Mouse (Mus musculus): ENCODE measurements around the gene Hoxb4.

Gene Hoxb4

DNA sequence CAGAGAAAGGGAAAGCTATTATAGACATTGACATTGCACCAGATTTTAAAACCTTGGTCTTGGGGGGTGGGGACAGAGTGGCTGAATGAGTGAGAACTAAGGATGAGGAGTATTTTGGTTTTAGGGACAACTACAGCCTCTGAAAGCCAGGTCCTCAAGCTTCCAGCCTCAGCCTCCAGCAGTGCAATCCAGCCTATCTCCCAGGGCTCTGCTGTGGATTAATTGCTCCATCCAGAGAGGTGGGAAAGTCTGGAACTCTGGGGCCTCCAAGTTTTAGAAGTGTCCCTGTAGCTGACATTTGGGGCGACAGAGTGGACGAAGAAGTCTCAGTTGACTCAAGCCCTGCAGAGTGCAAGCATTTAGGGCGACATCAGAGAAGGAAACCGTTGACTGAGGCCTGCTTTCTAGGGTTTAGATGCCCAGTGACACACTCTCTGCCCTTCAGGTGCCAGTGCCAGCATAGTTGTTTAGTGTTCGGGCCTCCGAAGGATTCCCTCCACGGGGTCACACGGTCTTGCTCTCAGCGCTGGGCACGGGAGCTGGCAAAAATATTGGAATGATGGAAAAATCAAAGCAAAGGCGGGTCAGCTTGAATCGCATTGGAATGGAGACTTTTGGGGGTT lies 4.2 kb upstream of the Hoxb4 start:
- no peak for DNase-seq (ENCODE audit: low read depth, low spot score)

DNA sequence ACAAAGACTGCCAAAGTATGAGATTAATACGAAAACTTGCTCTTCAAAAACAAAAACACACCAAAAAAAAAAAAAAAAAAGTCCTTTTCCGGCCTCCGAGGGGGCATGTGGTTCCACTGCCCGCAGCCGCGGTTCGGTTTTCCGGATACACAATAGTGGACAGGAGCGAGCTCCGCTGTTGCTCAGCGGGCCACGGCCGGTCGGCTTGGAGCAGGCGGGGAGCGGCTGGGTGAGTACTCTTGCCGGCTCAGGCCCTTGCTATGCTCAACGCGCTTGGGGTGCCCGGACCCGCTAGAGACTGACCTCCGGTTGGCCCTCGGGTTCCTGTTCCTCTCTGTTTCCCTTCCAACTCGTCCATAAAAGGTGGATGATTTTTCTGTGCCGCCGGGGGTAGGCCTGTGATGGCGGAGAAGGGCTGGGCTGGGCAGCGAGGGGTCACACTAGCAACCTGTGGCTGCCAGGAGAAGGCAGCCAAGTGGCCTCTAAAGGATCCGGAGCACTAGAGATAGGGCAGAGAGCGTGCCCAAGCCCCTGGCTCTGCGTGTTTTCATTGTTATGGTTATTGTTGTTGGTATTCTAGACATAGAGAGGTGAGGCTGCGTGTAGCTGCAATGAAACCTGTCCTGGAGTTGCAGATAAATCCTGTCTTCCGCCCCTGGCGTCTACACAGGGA lies 3.3 kb upstream of the Hoxb4 start:
- DNase-seq (ENCODE audit: low read depth, low spot score): no peak

DNA sequence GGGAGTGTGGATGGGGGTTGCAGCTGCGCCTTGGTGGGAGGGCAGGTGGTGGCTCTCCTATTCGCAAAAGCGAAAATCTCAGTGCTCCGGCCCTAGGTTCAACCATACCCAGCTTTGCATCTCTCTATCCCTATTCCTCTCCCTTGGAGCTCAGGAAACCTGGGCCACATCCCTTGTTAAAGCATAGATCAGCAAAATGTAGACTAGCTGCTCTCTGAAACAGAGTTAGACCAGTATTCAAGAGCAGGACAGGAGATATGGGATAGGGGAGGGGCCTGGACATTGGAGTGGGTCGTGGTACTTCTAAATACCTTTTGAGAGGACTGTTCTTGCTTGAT lies 2.8 kb upstream of the Hoxb4 start:
- DNase-seq (ENCODE audit: low read depth, low spot score): no peak

DNA sequence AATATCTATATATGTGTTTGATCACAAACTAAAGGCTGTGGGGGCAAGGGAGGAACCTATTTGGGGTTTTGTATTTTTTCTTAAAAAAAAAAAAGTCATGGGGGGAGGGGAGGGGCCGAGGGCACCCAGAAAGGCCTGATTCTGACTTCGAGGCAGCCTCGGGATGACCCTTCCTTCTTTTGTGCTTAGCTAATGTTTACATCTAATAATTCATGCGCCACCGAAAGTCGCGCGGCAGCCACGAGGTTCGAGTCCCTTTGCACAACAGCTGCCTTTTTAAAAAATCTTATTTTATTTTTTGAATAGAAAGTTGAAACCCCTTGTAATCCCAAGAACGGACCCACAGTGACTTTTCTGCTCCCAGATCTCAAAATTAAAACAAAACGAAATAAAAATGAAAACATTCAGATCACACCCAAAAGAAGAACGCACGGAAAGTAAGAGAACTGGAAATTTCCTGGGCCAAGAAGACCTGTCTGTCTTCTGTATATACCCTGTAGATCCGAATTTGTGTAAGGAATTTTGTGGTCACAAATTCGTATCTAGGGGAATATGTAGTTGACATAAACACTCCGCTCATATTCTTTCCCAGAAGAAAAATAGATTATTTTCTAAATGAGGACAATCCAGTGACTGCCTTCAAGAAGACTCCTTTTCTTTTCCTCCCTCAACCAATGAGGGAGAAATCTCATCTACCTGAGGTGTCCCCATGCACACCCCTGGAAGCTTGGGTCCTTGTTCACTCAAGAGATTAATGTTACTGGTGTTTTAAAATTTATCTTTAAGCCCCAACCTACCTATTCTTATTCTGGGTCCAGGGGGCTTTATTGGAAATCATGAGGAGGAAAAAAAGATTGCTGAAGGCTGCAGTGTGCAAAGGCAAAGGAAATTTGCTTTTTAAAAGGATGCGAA lies 1.1 kb upstream of the Hoxb4 start:
- DNase-seq (ENCODE audit: low read depth, low spot score): no peak

DNA sequence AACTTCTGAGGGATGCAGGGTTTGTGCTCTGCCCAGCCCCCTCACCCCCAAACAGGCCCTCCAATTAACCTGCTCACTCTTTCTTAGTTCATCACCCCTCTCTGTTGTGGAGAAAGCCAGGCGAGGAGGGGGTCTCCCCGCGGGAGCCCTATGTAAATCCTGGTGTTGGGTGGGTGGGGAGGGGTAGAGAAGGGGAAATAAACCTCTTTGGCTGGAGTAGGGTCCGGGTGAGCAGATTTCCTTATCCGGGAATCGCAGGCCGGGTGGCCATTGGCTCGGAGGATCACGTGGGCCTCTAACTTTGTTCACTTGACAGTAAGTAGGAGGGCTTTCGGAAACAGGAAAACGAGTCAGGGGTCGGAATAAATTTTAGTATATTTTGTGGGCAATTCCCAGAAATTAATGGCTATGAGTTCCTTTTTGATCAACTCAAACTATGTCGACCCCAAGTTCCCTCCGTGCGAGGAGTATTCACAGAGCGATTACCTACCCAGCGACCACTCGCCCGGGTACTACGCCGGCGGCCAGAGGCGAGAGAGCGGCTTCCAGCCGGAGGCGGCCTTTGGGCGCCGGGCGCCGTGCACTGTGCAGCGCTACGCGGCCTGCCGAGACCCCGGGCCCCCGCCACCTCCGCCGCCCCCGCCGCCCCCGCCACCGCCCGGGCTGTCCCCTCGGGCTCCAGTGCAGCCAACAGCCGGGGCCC lies 452 bp downstream of the Hoxb4 start:
- DNase-seq (ENCODE audit: low read depth, low spot score): peak; percentile 39

DNA sequence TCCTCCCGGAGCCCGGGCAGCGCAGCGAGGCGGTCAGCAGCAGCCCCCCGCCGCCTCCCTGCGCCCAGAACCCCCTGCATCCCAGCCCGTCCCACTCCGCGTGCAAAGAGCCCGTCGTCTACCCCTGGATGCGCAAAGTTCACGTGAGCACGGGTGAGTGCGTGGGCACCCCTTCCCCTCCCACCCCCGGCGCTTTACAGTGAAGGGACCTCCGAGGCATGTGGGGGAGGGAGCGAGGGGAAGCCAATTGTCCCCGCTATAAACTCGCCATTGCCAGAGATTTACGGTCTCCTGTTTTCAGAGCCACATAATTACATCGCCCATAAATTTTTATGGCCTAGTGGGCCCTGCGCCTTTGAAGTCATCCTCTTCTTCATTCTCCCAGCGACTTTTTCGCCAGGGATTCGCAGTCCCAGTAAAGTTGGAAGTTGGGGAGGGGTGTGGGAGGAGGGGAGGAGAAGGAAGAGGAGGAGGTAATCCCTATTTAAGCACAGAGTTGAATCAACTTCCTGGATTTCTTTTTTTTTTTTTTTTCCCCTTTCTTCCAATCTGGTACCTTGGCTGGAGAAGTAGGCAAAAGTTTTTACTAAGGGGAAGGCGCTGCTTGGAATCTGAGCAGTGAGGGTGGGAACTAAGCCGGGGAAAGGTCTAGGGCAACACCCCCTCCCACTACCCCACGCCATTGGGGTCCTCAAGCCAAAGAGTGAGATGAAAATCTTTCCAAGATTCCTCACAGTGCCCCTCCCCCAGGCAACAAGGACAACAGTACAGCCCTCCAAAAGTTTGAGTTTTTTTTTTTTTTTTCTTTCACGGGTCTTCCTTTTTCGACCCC lies 1.2 kb downstream of the Hoxb4 start:
- no peak for DNase-seq (ENCODE audit: low read depth, low spot score)

DNA sequence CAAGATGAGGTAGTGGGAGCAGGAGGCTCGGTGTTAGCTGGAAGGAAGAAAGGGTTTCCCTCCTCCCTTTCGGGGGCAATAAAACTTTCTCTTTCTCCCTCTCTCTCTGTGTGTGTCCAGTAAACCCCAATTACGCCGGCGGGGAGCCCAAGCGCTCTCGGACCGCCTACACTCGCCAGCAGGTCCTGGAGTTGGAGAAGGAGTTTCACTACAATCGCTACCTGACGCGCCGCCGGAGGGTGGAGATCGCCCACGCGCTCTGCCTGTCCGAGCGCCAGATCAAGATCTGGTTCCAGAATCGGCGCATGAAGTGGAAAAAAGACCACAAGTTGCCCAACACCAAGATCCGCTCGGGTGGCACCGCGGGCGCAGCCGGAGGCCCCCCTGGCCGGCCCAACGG lies 1.8 kb downstream of the Hoxb4 start:
- no peak for DNase-seq (ENCODE audit: low read depth, low spot score)

DNA sequence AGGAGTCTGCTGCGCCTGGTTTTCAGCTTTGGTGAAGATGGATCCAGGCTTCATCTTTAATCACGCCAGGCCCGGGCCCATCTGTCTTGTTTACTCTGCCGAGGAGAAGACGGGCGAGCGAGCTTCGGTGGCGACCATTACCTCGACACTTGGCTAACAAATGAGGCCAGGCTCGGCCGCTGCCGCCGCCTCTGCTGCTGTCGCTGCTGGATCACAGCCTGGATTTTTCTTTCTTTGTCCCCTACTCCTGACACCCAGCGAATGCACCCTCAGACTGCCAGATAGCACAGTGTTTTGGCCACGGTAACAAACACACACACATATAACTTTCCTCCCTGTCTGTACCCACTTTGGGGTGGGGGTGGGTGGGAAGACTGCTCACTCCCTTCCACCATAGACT lies 2.6 kb downstream of the Hoxb4 start:
- DNase-seq (ENCODE audit: low read depth, low spot score): no peak

DNA sequence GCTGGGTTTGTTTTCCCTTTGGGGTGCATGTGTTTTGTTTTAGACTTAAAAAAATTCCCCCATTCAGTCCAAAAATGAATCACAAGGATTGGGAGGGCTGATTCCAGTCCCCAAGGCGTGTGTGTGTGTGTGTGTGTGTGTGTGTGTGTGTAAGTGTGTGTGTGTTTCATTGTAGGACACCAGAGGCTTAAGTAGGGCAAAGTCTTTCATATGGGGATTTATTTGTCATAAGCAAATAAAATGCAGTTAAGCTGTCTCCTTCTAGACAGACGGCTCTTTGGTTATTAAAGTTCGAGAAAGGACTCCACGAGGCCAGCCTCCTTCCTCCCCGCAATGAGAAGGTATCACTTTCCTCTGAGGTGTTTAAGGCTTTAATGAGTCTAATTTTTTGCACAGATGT lies 3.8 kb downstream of the Hoxb4 start:
- DNase-seq (ENCODE audit: low read depth, low spot score): no peak

DNA sequence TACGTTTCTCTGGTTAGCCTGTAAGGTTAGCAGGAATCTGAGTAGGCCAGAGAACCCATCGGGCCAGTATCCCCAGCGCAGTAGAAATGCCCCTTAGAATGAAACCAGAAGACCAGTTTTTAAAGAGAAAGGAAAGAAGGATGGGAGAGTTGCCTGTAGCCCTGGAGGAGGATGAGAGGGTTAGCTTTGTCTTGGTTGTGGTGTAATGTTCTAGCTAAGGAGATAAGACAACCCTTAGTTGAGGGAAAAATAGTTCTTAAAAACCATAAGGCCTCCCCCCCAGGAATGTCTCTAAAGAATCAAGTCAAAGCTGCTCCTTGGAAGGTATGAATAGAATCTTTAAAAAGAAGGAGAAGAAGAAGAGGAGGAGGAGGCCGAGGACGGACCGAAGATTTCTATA lies 4.7 kb downstream of the Hoxb4 start:
- no peak for DNase-seq (ENCODE audit: low read depth, low spot score)

DNA sequence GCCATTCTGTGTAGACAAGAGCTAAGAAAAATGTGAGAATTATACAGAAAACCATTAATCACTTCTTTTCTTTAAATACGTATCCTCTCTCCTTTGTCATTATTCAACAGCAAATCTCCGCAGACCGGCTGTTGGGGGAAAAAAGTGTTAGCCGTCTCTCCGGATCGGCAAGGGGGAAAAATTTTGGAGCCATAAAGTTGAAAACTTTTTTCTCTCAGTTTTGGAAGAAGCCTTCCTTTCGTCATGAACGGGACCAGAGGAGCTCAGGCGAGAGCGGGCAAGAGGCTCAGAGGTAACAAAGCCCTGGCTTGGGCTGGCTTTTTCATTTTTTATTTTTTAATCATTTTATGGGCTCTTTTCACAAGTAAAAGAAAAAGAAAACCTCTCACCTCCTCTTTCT lies 5.1 kb downstream of the Hoxb4 start, which contains the start of gene Hoxb3:
Gene Hoxb3 (plus strand): TSS at position 173 of the 400 bp plus-strand sequence.
- no peak for DNase-seq (ENCODE audit: low read depth, low spot score)

DNA sequence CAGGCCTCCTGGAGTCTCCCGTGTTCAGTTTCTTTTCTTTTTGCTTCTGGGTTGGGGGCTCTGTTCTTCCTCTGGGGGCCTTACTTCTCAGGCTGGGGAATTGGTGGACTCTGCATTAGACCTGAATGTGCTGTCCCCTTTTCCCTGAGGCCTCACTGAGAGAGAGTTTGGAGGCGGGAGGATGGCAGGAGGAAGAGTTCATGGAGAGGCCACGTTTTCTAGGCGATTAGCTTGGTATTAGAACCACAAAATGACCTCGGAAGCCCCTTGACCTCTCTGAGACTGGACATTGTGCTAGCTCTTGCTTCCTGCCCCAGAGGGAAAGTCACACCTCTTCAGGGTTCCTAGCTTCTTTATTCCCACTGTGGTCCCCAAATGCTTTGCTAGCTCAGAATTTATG lies 6.1 kb downstream of the Hoxb4 start:
- DNase-seq (ENCODE audit: low read depth, low spot score): no peak

DNA sequence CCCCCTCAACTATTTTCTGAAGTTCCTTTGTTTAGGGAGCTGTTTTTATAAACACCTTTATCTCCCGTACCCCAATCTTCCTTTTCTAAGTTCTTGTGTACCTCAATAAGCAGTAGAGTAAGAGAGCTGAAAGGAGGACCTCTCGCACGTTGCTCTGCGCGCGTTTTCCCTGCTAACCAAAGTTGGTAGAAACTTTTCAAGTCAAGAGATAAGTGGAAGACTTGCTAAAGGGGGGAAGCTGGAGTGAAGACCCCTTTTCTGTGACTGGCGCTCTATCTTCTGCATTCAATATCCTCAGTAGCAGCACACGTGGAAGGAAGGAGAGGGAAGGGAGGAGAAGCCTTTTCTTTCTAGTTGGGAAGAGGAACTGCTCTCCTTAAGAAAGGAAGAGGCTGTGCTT lies 6.9 kb downstream of the Hoxb4 start:
- DNase-seq (ENCODE audit: low read depth, low spot score): no peak

DNA sequence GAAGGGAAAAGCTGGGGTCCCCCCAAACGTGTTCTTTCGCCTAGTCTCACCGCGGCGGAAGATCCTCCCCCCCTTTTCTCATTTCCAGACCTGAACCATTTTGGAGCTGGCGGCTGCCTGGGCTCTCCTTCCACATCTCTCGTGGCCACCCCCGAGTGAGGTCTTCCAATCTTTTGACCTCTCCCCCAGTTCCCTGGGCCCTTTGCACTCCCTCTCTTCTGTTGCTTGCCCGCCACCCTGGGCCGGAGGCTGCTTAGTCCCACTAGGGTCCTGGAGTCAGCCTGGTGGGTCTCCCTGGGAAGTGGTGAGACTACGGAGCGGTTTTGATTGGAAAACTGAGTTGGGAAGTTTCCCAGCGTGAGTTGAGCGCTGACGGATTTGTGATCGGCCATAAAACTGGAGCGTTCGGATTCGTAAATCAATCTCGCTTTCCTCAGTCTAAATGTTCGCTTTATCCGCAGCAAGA lies 7.7 kb downstream of the Hoxb4 start:
- no peak for DNase-seq (ENCODE audit: low read depth, low spot score)

DNA sequence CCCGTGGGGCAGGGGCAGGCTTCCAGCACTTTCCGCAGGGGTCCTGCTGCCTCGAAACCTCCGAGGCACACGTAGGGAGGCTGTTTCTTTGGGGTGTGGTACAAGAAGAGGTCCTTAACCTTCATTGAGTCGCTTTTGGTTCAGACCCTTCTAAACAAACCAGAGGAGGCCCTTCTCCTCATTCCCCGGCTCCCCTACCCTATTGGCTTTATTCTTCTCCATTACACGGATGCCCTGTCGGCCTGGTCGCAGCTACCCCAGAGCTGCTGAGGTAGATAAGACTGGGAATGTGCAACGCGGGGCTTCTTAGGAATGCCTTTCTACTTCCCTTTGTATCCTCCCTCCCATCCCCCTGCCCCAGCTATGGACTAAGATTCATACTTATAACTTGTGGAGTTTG lies 8.6 kb downstream of the Hoxb4 start:
- DNase-seq (ENCODE audit: low read depth, low spot score): no peak

DNA sequence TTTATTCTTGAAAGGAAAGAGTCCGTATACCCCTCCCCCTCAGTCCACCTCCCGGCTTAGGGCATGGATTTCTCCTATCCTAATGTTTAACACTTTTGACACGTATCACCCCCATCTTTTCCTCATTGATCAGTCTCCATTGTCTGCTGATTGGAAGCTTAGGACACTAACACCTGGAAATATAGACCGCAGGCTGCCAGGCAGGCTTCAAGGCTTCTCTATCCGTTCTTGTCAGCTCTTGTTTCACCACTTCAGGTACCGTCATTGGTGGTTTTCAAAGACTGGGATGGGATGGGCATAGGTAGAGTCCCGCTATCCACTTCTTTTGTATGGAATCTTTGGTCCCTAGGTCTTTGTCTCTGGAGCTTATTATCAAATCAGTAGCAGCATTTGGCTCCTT lies 9.1 kb downstream of the Hoxb4 start:
- DNase-seq (ENCODE audit: low read depth, low spot score): no peak

DNA sequence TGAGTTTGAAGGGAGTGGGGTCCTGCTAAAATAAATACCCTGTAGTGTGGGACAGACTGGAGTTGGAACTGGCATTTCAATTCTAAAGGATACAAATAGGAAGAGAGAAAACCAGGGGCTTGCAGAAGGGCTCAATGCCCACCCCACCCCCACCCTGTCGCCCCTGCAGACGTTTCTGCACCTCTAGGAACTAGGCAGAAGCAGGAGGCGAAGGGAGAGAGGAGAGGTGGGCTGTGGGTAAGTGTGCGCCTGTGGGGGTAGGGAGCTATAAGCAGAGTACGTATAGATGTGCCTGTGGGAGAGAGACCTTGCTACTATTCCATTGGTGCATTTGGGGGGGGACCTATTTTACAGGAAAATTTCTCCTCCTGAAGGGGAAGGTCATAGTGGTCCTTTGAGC lies 9.7 kb downstream of the Hoxb4 start:
- DNase-seq (ENCODE audit: low read depth, low spot score): no peak

DNA sequence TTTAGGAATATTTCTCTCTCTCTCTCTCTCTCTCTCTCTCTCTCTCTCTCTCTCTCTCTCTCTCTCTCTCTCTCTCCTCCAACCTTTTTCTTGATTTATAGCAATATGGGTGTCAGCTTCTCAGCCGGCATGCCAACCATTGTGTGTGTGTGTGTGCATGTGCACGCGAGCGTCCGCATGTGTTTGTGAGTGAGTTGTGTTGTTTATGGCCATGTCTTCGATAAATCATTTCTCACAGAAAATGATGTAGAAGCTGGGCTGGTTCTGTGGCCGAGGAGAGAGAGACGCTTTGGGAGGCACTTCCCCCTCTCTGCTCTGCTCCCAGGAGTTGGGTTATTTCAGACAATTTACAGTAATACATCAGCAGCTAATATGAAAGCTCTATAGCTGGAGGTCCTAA lies 10.5 kb downstream of the Hoxb4 start:
- no peak for DNase-seq (ENCODE audit: low read depth, low spot score)

DNA sequence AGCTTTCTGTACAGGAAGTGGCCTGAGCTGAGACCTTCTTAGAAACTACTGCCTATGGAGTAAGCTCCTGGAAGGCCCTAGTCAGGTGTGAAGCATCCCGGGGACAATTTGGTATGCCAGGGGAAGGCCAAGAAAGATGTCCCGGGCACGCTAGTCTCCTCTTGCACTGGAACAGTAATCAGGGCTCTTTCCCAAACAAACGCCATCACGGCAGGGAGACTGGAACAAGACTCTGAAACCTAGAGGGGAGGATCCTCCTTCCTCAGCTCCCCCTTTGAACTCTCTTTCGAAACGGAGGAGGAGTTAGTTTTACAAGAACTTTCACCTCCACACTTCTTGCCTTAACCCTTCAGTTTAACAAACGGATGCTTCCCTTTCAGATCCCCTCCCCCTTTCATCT lies 14.0 kb downstream of the Hoxb4 start:
- no peak for DNase-seq (ENCODE audit: low read depth, low spot score)

DNA sequence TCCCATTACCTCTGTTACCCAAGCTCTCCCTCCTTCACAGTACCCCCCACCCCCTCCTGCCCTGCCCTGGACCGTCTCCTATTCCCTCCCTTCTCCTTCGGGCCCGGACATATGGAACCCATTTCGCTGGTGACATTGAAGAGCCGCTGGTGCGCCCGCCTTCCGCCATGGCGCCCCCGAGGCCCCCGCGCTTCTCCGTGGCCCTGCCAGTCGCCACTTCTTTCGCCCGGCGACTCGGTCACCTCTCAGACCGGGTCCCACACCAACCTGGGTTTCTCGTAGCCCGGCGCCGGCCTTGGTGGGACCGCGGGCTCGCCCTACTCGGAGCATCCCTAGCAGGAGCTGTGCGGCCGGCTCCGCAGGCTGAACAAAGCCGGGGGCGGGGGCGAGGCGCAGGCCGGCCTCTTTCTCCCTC lies 14.6 kb downstream of the Hoxb4 start:
- DNase-seq (ENCODE audit: low read depth, low spot score): no peak

Data from skeletal muscle tissue, adult 2 months (tissue).